Mouse (Mus musculus): ENCODE measurements around the gene Cd81.

DNA sequence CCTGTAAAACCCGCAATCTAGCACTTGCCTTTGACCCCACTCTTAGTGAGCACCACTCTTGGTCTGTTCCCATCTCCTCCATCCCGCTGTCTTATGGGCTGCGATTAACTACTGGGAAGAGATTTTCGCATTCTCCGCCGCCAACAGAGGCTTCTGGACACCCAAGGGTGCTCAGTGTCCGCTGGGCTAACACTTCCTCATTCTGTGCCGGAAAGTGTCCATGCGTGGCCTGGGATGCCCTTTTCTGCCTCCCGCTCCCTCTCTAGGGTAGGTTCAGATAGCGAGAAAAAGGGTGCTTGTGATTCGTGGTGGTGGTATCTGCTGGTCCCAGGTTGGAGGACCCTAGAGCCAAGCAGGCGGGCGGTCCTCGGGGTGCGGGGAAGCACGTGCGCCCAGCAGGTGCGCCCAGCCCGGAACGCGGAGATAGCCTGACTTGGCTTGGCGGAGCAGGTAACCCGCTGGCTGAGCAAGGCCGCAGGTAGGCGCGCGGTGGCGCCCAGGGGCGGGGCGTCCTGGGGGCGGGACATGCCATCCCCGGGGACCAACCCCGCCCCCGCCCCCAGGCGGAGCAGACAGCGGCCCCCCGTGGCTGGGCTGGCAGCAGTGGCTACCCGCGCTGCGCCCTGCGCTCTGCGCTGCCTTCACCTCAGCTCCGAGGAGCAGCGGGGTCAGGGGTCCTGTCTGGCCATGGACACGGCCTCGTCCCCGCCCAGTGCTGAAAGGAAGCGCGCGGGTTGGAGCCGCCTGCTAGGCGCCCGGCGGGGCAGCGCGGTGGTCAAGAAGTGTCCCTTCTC, 54.3 kb downstream of the Cd81 start:
- TF ChIP-seq CTCF (IDR thresholded peaks at IDR 0.05; ENCODE audit: extremely low read depth, insufficient read depth, low read length) (no peak), POLR2A (IDR thresholded peaks at IDR 0.05; ENCODE audit: extremely low read depth, insufficient read depth, low read length) (no peak)

All from cortical plate, adult 2 months (tissue).